Mouse (Mus musculus) limb, embryonic 13.5 days (tissue): Measurements from ENCODE around the gene Snrnp48. TPM values are rescaled to one million over a fixed set of nuclear protein-coding genes. Genes with fewer than 3 reads are reported as not detected.

ENCODE experiments used
- ATAC-seq: fragments of 200-750 bp; cut with Nextera tagmentation; 2 replicates; pipeline ENCODE4 v1.8.0; 2017; ENCODE audit warnings: low read depth, moderate number of reproducible peaks, moderate TSS enrichment; ENCODE audit not compliant: low FRiP score
- H3K27ac ChIP-seq: fragments of 300-500 bp; sonication (generic); 2 replicates; pipeline ENCODE4 v1.5.1; 2015; ENCODE audit warnings: inconsistent platforms, mild to moderate bottlenecking, moderate library complexity
- H3K27me3 ChIP-seq: fragments of 300-500 bp; sonication (generic); 2 replicates; pipeline ENCODE4 v1.6.1; 2015; ENCODE audit warnings: mild to moderate bottlenecking, inconsistent platforms
- H3K36me3 ChIP-seq: fragments of 300-500 bp; sonication (generic); 2 replicates; pipeline ENCODE4 v1.6.1; 2015; ENCODE audit warnings: inconsistent platforms, mild to moderate bottlenecking, moderate library complexity
- H3K4me1 ChIP-seq: fragments of 300-500 bp; sonication (generic); 2 replicates; pipeline ENCODE4 v1.6.1; 2015; ENCODE audit warnings: inconsistent platforms
- H3K4me2 ChIP-seq: fragments of 300-500 bp; sonication (generic); replicated peaks from 2 replicates; pipeline ENCODE4 v1.6.1; 2015; ENCODE audit warnings: inconsistent platforms, mild to moderate bottlenecking, moderate library complexity
- H3K4me3 ChIP-seq: fragments of 300-500 bp; sonication (generic); 2 replicates; pipeline ENCODE4 v1.5.1; 2015; ENCODE audit warnings: moderate library complexity, mild to moderate bottlenecking, inconsistent platforms
- H3K9ac ChIP-seq: fragments of 300-500 bp; sonication (generic); 2 replicates; pipeline ENCODE4 v1.6.1; 2015; ENCODE audit warnings: mild to moderate bottlenecking, inconsistent platforms
- H3K9me3 ChIP-seq: fragments of 300-500 bp; sonication (generic); 2 replicates; pipeline ENCODE4 v1.6.1; 2016; ENCODE audit warnings: inconsistent platforms
- WGBS: fragments of 180-500 bp; shearing (Covaris S2); methylation state at CpG from one replicate; pipeline ENCODE4 v1.1.7; 2015; 5-methylcytosine and 5-hydroxymethylcytosine counted together
- polyA plus RNA-seq: library from polyadenylated mRNA; unstranded; fragments of >200 nt; fragmentation: Nextera tagmentation; extraction: Ambion mirVana; gene quantifications from 2 replicates; pipeline ENCODE4 v1.2.1, GENCODE M21; 2015

Gene Snrnp48
- polyA plus RNA-seq, 1 experiment from 2014 or later = 42.8 TPM

DNA sequence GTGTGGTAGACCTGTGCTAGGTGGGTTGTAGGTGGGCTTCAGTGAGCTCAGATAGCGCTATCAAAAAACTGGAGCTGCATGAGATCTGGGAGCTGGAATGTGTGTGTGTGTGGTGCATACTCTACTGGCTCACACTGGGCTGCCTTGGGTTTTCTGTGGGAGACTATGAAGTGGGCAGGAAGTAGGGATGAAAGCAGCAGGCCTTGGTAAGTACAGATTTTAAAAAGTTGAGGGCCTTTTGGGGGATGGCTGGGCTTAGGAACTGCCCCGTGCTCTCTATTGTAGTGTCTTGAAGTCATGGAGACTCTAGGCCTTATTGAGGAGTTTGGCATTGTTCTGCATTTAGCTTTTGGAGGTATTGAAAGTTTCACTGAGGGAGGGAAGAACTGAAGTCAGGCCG is 13.9 kb downstream of the Snrnp48 start:
- Histone ChIP-seq H3K36me3 (peaks cover 90% of the 10 kb centered on the region), H3K9me3 (no peaks in the 10 kb centered on the region), H3K4me2 (no peak overlapping the region), H3K27me3 (no peaks in the 10 kb centered on the region), H3K4me3 (no peak overlapping the region), H3K4me1 (no peaks in the 10 kb centered on the region), H3K9ac (no peak overlapping the region), H3K27ac (no peak overlapping the region)
- 96% methylated on average over 3 of the region's 3 CpGs for WGBS
- no peak for ATAC-seq

DNA sequence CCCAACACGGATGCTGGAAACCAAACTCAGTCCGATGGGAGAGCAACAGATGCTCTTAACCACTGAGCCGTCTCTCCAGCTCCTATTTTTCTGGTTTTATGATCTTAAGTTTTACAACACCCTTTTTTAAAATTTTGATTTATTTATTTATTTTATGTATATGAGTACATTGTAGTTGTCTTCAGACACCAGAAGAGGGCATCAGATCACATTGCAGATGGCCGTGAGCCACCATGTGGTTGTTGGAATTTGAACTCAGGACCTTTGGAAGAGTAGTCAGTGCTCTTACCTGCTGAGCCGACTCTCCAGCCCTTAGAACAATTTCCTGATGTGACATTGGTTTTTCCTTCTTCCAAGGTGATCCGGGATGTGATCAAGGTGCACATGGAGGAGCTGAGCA is 15.6 kb downstream of the Snrnp48 start:
- no peak overlapping the region for H3K4me2 ChIP-seq
- H3K27ac ChIP-seq = no peak overlapping the region
- no peak overlapping the region for H3K9ac ChIP-seq
- WGBS = 95% methylated on average over 6 of the region's 6 CpGs
- H3K4me1 ChIP-seq = no peaks in the 10 kb centered on the region
- ATAC-seq = no peak
- H3K4me3 ChIP-seq = no peak overlapping the region
- H3K9me3 ChIP-seq = no peaks in the 10 kb centered on the region; the same call in 1 of the 2 replicates
- H3K36me3 ChIP-seq = peaks cover 95% of the 10 kb centered on the region
- H3K27me3 ChIP-seq = no peaks in the 10 kb centered on the region

GRCm38 (mm10) chr13:38230177-38230821 is 25.6 kb downstream of the Snrnp48 start:
- Histone ChIP-seq H3K4me1 (no peaks in the 10 kb centered on the region), H3K36me3 (peaks cover 30% of the 10 kb centered on the region), H3K4me3 (no peak overlapping the region), H3K4me2 (no peak overlapping the region), H3K9ac (no peak overlapping the region), H3K27ac (no peak overlapping the region), H3K27me3 (no peaks in the 10 kb centered on the region), H3K9me3 (no peaks in the 10 kb centered on the region)
- 86% methylated on average over 9 of the region's 9 CpGs for WGBS
- no peak for ATAC-seq

DNA sequence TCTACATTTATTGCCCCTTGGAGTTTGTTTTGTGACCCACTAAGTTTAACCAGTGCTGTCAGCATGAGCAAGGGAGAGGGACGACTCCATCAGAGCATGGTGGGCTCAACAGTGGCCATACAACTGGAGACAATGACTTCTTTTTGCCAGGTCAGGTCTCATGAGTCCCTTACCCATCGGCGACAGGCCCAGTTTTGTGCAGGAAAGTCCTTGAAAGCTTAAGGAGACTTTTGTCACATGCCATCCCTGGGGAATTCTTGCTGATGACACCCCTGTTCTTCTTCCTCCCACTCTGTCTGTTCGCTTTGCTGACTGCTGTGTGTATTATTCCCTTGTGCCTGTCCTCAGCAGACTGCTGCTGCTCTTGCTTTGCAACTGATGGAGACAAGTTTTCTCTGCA is 27.7 kb downstream of the Snrnp48 start:
- 91% methylated on average over 4 of the region's 4 CpGs for WGBS
- H3K9ac ChIP-seq = no peak overlapping the region
- H3K4me2 ChIP-seq = no peak overlapping the region
- H3K9me3 ChIP-seq = no peaks in the 10 kb centered on the region
- no peak overlapping the region for H3K4me3 ChIP-seq
- H3K27me3 ChIP-seq = no peaks in the 10 kb centered on the region
- peaks cover 19% of the 10 kb centered on the region for H3K36me3 ChIP-seq
- no peaks in the 10 kb centered on the region for H3K4me1 ChIP-seq
- no peak for ATAC-seq
- H3K27ac ChIP-seq = no peak overlapping the region

- Histone ChIP-seq H3K4me3 (no peak overlapping the region), H3K4me2 (no peak overlapping the region), H3K9ac (no peak overlapping the region), H3K36me3 (peaks cover 14% of the 10 kb centered on the region), H3K27me3 (no peaks in the 10 kb centered on the region), H3K4me1 (no peaks in the 10 kb centered on the region), H3K27ac (no peak overlapping the region), H3K9me3 (no peaks in the 10 kb centered on the region)
- 84% methylated on average over 3 of the region's 3 CpGs for WGBS
- ATAC-seq = no peak
Observed at GRCm38 (mm10) chr13:38232856-38233625, 28.3 kb downstream of the Snrnp48 start.

- no peak for ATAC-seq
- Histone ChIP-seq H3K27me3 (no peaks in the 10 kb centered on the region), H3K27ac (no peak overlapping the region), H3K36me3 (no peaks in the 10 kb centered on the region; the same call in 1 of the 2 replicates), H3K4me2 (no peak overlapping the region), H3K9me3 (no peaks in the 10 kb centered on the region), H3K9ac (no peak overlapping the region), H3K4me3 (no peak overlapping the region), H3K4me1 (no peaks in the 10 kb centered on the region)
- WGBS = 72% methylated on average over 5 of the region's 5 CpGs
Observed at GRCm38 (mm10) chr13:38234651-38235050, 29.9 kb downstream of the Snrnp48 start.

GRCm38 (mm10) chr13:38235370-38235769 is 30.6 kb downstream of the Snrnp48 start:
- no peak for ATAC-seq
- H3K4me2 ChIP-seq = no peak overlapping the region
- H3K4me3 ChIP-seq = no peak overlapping the region
- no peak overlapping the region for H3K9ac ChIP-seq
- H3K36me3 ChIP-seq = no peaks in the 10 kb centered on the region; the same call in 1 of the 2 replicates
- no peak overlapping the region for H3K27ac ChIP-seq
- H3K9me3 ChIP-seq = no peaks in the 10 kb centered on the region
- WGBS = 65% methylated on average over 3 of the region's 3 CpGs
- H3K27me3 ChIP-seq = no peaks in the 10 kb centered on the region
- H3K4me1 ChIP-seq = no peaks in the 10 kb centered on the region

DNA sequence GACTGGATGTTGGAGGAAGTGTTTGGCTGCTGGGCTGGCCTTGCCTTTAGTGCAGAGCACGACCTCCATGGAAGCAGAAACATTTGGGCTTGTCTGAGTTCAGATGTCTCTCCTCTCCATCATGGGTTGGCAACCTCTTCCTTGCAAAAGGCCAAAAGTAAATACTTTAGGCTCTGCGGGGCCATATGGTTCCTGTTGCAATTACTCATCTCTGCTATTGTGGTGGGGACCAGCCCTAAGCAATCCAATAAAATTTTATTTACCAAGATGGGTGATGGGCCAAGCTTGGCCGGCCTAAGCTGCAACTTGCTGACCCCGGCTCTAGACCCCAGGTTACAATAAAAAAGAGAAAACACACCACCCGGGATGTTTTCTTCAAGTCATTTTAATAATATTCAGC is 43.4 kb downstream of the Snrnp48 start:
- H3K27me3 ChIP-seq = no peaks in the 10 kb centered on the region
- no peak overlapping the region for H3K9ac ChIP-seq
- H3K27ac ChIP-seq = no peak overlapping the region
- H3K4me1 ChIP-seq = no peaks in the 10 kb centered on the region
- no peak overlapping the region for H3K4me3 ChIP-seq
- H3K4me2 ChIP-seq = no peak overlapping the region
- no peaks in the 10 kb centered on the region for H3K36me3 ChIP-seq
- 63% methylated on average over 5 of the region's 5 CpGs for WGBS
- no peaks in the 10 kb centered on the region for H3K9me3 ChIP-seq
- no peak for ATAC-seq

DNA sequence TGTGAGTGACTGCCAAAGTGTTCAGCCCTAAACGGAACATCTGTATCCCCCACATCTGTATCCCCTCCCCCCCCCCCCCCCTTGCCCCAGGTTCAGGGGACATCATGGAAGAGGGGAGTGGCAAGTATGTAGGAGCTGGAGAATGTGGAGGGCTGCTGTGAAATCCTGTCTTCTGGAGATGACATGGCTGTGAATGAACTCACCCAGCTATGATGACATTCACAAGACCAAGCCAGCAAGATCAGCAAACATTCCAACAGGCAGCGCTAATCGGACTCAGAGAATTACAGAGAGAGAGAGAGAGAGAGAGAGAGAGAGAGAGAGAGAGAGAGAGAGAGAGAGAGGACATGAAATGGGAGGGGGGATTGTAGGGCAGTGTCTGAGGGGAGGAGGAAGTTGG is 46.5 kb downstream of the Snrnp48 start:
- Histone ChIP-seq H3K36me3 (no peaks in the 10 kb centered on the region), H3K27me3 (no peaks in the 10 kb centered on the region), H3K27ac (no peak overlapping the region), H3K4me2 (no peak overlapping the region), H3K9me3 (no peaks in the 10 kb centered on the region), H3K4me1 (no peaks in the 10 kb centered on the region), H3K4me3 (no peak overlapping the region), H3K9ac (no peak overlapping the region)
- WGBS = 84% methylated on average over 3 of the region's 3 CpGs
- ATAC-seq = no peak

- 88% methylated on average over 9 of the region's 9 CpGs for WGBS
- no peaks in the 10 kb centered on the region for H3K9me3 ChIP-seq
- H3K4me3 ChIP-seq = no peak overlapping the region
Observed at GRCm38 (mm10) chr13:38253696-38254095, 49.0 kb downstream of the Snrnp48 start.

DNA sequence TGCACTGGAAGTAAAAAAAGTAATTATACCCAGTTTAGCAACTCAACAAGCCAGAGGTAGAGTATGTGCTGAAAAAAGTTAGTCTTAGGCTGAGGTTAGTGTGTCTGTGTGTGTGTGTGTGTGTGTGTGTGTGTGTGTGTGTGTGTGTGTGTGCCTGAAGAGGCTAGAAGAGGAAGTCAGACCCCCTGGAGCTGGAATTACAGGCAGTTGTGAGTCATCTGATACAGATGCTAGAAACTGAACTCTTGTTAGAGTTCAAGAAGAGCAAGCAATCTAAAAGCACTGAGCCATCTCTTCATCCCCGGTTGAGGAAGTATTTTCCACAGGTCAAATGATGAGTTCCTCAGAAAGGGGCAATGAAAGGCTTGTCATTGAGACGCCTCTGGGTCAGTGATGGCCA is 54.2 kb downstream of the Snrnp48 start:
- H3K4me3 ChIP-seq = no peak overlapping the region
- no peak overlapping the region for H3K4me2 ChIP-seq
- ATAC-seq = no peak
- H3K9me3 ChIP-seq = no peaks in the 10 kb centered on the region; the same call in 1 of the 2 replicates
- H3K4me1 ChIP-seq = no peaks in the 10 kb centered on the region
- H3K9ac ChIP-seq = no peak overlapping the region
- 56% methylated on average over 2 of the region's 2 CpGs for WGBS
- H3K27me3 ChIP-seq = no peaks in the 10 kb centered on the region; the same call in none of the 2 replicates
- no peaks in the 10 kb centered on the region for H3K36me3 ChIP-seq
- no peak overlapping the region for H3K27ac ChIP-seq

More at GRCm38 (mm10) chr13:38253696-38254095, 49.0 kb downstream of the Snrnp48 start:
- Histone ChIP-seq H3K4me2 (no peak overlapping the region), H3K27me3 (no peaks in the 10 kb centered on the region; the same call in 1 of the 2 replicates), H3K27ac (no peak overlapping the region), H3K4me1 (no peaks in the 10 kb centered on the region), H3K9ac (no peak overlapping the region), H3K36me3 (no peaks in the 10 kb centered on the region)
- ATAC-seq = no peak

GRCm38 (mm10) chr13:38269055-38269692 is 64.4 kb downstream of the Snrnp48 start:
- H3K4me3 ChIP-seq = no peak overlapping the region
- H3K4me2 ChIP-seq = no peak overlapping the region
- H3K9me3 ChIP-seq = peaks cover 7% of the 10 kb centered on the region
- ATAC-seq = no peak
- WGBS = 82% methylated on average over 8 of the region's 8 CpGs
- no peak overlapping the region for H3K9ac ChIP-seq
- H3K27me3 ChIP-seq = no peaks in the 10 kb centered on the region
- H3K36me3 ChIP-seq = no peaks in the 10 kb centered on the region
- no peak overlapping the region for H3K27ac ChIP-seq
- no peaks in the 10 kb centered on the region for H3K4me1 ChIP-seq
